Mouse (Mus musculus) fat pad, adult 2 months (tissue): Measurements from ENCODE around the gene Slc25a53.

Experiments
- DNase-seq: peaks from one replicate; pipeline ENCODE4 v3.0.0-alpha.2; 2011; ENCODE audit warnings: low read depth, low spot score; ENCODE audit errors: extremely low read depth

The Slc25a53 gene

GRCm38 (mm10) chrX:137038000-137038483 lies at the start of gene Slc25a53:
Slc25a53 (minus strand) TSS chrX:137038302.
- DNase-seq, result no peak

DNA sequence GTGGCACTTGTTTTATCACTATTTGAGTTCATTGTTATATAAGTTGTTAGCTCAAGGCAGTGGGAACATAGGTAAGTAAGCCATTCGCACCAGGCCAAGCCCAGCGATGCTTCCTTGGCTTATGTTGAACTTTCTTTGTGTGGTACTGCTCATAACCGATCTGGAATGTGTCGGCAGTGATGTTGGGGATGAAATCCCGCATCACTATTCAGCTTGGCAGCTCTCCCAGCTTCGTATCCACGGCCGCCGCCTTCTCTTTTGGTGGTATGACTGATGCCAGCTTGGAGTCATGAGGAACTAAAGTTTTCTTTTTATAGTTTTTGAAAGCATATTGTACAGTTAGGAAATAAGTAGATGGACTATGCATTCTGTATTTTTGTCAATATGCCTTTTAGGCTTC lies 25.1 kb upstream of the Slc25a53 start:
- no peak for DNase-seq

GRCm38 (mm10) chrX:137049425-137050225 lies 11.5 kb upstream of the Slc25a53 start, which contains the start of gene Fam199x:
Fam199x (plus strand) TSS chrX:137049594.
- DNase-seq, result no peak

DNA sequence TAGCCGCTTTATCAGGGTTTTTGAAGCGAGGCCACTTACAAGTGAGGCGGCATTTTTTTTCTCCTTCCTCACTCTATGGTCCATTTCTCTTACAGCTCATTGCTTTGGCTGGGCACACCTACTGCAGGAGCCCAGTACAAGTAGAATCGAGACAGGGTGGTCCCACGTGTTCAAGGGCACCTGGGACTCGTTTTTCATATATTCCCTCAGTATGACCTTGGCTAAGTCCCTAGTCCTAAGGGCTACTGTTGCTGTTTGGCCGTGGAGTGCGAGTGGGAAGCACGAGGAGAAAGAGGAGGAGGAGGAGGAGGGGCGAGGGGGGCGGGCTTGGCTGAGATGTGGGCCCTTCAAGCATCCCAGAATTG lies 10.9 kb upstream of the Slc25a53 start:
- no peak for DNase-seq

- DNase-seq, result no peak
Observed at GRCm38 (mm10) chrX:137038502-137038901, 400 bp upstream of the Slc25a53 start.

DNA sequence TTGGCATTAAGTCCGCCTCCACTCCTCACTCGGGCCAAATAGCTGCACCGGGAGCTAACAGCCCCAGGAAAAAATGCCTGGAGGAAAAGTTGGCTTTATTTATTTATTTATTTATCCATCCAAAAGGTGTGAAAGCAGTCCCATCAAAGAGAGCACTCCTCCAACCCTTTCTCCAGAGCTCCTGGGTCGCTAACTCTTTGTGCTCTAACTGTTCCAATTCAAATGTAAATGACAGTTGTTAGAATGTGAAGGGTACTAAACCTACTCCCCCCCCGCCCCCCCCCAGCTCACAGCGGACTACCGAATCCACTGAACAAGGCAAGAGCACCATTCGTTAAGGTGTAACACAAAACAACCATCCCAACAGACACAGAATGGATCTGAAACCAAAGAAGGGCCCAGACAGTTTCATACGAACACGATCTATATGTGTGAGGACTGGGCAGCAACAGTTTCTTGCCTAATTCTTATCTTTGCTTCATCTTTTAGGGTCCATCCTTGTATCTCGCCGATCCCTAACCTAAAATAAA lies 567 bp downstream of the Slc25a53 start:
- no peak for DNase-seq

DNA sequence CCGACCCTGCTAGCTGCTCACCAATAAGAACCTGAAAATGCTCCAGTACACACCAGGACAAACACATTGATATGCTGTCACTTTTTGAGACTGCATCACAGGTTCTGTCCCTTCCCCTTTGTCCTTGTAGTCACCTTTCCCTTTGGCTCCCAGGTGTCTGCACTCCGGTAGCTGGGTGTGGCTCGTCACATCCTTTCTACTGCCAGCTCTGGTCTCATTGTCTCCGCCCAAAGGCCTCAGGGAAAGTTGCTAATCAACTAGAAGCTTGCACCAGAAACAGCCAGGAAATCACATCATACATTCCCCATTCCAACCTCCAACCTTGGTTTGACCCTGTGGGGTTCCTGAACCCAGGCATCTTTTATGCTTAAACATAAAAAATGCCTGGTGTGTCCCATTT lies 3.8 kb downstream of the Slc25a53 start:
- no peak for DNase-seq

- DNase-seq, result no peak
Observed at GRCm38 (mm10) chrX:137031726-137032125, 6.4 kb downstream of the Slc25a53 start.

DNA sequence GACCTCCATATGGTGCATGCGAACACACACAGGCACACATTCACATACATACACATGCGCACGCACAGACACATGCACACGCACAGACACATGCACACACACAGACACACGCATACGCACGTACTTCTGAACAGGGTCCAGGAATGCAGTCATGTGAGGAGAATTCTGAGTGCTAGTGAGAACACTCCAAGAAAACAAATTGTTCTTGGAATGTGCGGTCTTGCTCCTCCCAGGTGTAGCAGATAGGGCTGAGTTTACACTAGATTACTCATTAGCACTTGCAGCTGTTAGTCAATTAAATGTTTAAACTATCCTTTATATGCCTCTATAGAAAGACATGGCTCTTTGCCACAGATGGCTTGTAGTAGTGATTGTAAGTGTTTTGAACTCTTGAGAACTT lies 7.2 kb downstream of the Slc25a53 start:
- no peak for DNase-seq

- no peak for DNase-seq
Observed at GRCm38 (mm10) chrX:137019310-137019709, 18.8 kb downstream of the Slc25a53 start.

GRCm38 (mm10) chrX:137017668-137018067 lies 20.4 kb downstream of the Slc25a53 start:
- DNase-seq, result no peak

GRCm38 (mm10) chrX:137015099-137015709 lies 22.9 kb downstream of the Slc25a53 start:
- DNase-seq, result no peak

DNA sequence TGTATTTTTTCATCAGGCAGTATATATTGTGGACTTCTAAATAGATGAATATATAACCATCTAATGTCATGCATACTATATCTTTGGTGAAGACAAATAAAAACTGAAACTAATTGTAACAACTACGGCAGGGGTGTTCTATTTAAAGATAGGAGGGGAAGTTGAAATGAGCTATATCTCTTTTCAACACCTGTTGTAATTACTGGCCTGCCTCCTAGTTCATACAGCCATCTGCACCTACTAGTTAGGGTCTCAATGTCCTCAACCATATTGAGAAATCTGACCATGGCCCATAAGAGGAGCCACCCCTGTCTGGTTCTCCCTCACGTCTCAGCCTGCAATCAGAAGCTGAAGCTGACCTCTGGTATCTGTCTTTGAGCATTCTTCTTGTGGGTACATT lies 41.8 kb downstream of the Slc25a53 start:
- DNase-seq, result no peak

- no peak for DNase-seq
Observed at GRCm38 (mm10) chrX:136993641-136994040, 44.5 kb downstream of the Slc25a53 start.

DNA sequence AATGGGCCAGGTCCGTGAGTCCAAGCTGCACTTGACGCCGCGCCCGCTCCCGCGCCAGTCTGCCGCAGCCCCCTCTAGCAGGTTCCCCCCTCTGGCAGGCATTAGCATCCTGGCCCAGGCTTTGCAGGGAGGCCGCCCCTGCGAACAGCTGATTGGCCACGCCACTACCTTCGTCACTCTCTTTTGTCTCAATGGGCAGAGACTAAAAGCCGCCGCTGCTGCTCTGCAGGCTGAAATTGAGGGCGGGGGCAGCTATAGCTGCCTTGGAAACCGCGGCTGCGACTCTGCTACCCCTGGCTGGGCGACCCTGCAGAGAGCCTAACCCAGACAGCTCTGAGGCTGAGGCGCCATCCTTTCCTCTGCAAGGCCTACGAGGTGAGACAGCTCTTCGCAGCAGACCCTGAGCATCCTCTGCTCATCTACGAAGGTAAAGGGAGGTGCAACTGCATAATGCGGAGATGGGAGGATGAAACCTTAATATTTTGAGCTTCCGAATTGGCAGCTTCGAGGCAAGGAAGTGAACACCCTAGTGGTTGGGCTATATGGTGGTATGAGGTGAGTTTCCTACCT lies 45.0 kb downstream of the Slc25a53 start, which contains the start of gene Zcchc18:
Gene Zcchc18, plus strand, starts transcription at position 178 of the 570 bp plus-strand sequence.
- no peak for DNase-seq

DNA sequence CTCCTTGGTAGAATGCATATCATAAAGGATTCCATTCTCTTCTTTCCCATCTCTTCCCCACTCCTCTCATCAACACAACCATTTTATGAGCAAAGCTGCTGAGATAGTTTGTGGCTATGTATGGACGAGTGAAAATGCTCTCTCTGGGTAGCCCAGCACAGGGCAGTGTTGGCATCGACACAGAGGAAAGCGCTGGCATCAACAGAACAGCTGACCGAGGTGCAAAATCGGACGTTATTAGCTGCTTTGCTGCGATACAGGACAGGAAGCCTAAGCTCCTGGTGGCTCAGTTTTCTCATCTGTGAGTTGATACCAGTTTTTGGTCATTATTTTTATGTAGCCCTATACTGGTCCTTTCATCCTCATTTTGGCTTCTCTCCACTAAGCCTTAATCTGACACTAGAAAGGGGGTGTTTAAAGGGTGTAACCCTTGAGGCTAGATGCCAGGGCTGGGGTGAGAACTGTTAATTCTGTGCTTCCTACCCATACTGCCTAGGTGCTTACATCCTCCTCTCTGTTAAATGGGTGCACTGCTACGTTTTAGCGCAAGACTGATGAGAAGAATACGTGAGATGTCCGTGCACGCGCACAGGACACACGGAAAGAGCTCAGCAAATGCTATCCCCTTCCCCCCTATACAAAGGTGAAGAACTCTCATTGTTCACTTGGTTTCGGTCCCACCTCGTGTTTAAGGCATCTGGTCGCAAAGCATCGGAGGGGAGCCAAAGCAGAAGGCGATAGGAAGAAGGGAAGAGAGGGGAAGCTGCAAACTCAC lies 45.7 kb downstream of the Slc25a53 start:
- DNase-seq, result no peak

DNA sequence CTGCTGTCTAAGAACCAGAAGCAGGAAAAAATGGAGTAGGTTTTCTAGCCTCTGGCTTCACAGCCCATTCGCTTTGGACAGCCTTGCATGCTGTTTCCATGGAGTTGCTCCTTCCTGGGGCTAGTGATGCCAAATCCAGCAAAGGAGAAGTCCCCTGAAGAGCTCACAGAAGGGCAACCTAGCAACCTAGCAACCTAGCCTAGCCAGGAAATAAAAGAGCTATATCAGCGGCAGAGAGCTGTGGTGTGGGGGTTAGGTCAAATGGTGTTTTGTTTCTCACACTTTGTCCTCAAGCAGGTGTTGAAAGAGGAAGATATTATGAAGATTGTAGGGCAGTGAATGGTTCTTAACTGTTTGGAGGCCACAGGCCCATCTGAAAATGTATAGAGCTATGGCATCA lies 46.8 kb downstream of the Slc25a53 start:
- no peak for DNase-seq

DNA sequence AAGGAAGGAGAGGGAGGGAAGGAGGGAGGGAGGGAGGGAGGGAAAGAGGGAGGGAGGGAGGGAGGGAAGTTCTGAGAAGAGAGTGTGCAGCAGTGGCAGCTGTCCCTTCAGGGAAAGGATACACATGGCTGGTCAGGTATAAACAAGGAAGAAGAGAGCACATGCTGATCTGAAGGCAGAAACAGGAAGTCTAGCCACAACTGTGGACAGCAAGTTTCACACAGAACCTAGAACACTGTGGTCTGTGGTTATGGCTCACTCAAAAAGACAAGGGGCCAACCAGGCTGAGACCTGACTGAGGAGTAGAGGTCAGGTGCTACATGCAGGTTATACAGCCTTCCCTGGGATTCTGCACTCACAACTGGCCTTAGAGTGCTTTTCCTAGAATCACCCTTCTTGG lies 52.1 kb downstream of the Slc25a53 start:
- DNase-seq, result no peak

DNA sequence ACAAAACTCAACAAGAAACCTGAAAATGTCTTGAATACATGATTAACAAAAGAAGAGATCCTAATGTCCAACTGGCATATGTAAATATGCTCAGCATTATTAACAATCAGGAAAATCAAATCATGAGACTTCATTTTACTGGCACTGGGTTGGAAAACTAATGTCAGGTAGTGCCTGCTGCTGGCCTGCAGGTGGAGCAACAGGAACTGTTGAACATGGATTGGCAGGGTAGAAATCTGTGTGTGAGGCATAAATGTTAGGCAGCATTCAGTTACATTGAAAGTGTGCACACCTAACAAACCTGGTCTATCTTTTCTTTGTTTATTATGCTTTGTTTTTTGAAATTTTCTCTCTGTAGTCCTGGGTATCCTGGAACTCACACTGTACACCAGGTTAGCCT lies 59.5 kb downstream of the Slc25a53 start:
- DNase-seq, result no peak

DNA sequence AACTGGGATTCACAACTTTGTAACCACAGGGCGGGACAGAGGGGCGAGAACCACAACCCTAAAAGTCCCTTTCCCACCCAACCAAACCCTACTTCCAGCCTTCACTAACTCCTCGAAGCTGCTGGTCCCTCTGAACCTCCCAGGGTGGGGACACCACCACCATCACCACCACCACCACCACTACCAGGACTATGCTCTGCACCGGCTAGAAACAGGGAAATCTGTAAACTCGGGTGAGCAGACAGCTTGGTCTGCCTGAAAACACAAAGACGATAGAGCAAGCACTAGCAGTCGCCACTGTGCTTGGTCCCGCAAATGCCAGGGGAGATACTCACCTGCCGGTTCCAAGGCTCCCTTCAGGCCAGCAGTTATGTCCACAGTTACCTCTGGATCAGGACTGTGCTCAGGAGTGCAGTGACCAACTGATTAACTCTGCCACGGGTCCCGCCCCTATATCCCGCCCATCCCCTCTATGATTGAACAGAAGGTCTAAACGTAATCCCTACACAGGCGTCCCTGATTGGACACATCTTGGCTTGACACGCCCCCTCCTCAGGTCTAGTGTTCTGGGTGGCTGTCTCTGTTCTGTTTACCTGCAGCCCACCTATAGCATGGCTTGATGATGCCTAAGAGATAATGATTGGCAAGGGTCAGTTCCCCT lies 61.5 kb downstream of the Slc25a53 start, which contains the start of the genes Tmsb15l and Tmsb15b1:
Gene Tmsb15l, minus strand, starts transcription at position 446 of the 661 bp plus-strand sequence.
Gene Tmsb15b1, minus strand, starts transcription at position 451 of the 661 bp plus-strand sequence.
- no peak for DNase-seq
